Mouse (Mus musculus) heart, postnatal 4 days (tissue): ENCODE results near the gene Armc12. TPM values are rescaled to one million over a fixed set of nuclear protein-coding genes. Genes with fewer than 3 reads are reported as not detected.
"Not testable (repeated sequence)": the region's sequence is repeated elsewhere in the genome, so short reads cannot be mapped to it uniquely, and the experiment has no call there.

Experiments
- DNase-seq: peaks from one replicate; pipeline ENCODE4 v3.0.0; 2021
- total RNA-seq, 2 experiments: library from RNA; stranded (reverse); gene quantifications; 2 replicates each; pipeline ENCODE4 v1.2.3; 2021

Gene Armc12
- total RNA-seq, 2 experiments from 2014 or later, result not detected

DNA sequence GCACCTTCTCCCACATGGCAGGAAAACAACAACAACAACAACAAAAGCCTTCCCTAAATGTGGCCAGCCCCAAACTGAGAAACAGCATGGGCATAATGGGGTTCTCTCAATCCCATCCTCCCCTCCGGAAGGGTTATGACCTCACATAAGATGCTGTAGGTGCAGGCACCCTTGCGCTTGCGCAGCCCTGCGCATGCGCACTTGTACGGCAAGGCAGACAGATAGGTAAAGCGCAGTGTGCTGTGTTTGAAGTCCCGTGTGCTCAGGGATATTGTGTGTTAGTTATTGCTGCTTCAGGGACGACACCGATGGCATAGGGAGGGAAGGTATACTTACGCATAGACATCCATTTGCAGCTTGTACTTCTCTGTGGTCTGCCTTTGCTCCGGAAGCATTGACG is 2.7 kb downstream of the Armc12 start:
- DNase-seq, result no peak

- no peak for DNase-seq
Observed at GRCm38 (mm10) chr17:28537881-28538280, 7.3 kb downstream of the Armc12 start.

DNA sequence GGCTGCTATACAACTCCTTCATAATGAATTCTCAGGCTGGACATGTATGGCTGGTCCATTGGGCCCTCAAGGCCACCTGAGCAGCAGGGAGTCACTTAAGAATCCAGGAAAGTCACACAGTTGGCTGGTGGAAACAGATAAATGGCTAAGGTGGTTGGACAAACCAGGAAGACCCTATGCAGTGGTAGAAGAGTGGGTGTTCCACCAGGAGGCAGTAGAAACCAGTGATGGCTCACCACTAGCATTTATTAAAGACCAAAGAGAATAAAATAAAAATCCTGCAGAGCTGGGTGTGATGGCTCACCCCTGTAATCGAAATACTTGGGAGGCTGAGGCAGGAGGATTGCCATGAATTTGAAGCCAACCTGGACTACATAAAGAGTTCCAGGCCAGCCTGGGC is 16.3 kb downstream of the Armc12 start:
- DNase-seq, result peak; percentile 40

DNA sequence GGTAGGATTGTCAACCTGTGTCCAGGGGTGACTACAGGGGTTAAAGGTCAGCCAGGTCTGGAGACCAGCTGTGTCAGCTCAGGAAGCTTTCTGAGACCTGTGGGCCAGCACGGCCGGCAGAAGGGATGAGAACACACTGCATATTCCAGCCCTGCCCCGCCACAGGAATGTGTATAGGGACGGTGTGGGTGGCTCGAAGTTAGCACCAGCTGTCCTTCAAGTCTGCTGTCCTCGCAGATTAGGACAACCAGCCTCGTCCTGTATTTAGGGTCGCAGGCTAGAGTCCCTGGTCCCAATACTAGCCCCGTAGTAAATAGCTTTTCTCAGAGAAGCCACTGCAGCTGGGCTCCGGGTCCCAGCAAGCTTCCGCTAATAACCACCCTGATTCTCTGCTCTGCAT is 17.9 kb downstream of the Armc12 start:
- DNase-seq, result no peak

DNA sequence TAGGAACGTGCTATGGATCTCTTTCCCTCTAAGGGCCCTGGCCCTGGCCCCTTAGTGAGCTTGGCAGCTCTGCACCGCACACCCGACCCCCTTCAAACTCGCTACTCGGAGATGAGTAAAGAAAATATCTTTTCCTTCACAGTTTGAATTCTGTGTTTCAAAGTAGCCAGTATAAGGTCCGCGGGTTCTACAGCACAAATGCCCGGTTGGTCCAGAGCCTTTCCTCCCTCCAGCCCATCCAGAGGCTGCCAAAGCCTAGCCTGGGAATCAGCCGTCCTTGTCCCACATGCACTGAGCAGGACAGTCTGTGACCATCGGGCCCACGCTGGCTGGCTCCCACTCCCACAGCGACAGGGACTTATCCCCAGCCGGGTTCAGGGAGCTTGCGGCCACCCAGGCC is 18.5 kb downstream of the Armc12 start, which contains the start of gene Clpsl2:
Gene Clpsl2 (plus strand): TSS at position 301 of the 400 bp plus-strand sequence.
- DNase-seq, result no peak

DNA sequence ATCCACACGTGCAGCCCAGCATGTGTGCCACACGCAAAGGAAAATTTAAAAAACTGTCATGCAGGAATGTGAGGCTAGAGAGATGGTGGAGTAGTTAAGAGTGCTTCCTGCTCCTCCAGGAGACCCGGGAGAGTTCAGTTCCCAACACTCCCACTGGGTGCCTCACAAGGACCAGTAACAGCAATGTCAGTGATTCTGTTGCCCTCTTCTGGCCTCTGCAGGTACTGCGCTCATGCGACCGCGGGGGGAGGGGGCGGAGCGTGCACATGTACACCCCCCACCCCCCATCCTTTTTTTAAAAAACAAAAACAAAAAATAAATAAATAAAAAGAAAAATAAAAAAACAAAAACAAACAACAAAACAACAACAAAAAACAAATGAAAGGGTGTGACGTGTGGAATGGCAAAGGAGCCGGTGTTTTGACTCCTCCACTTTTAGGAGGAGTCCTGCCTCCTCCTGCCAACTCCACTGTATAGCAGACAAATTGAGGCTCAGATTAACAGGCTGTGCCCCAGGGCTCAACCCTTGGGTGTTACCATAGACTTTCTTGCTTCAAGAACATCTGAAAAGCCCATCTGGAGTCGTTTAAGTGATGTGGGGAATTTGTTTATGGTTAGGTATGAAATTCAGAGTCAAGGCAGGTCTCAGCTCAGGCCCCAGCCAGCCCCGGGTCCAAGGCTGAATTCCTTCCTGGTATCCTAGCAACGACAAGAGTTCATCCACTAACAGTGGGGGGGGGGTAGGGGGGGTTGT is 22.6 kb downstream of the Armc12 start:
- peak; percentile 86 for DNase-seq

GRCm38 (mm10) chr17:28554021-28554420 is 23.4 kb downstream of the Armc12 start:
- not testable (repeated sequence) for DNase-seq

- DNase-seq, result no peak
Observed at GRCm38 (mm10) chr17:28556635-28557396, 26.2 kb downstream of the Armc12 start.

GRCm38 (mm10) chr17:28557772-28558171 is 27.2 kb downstream of the Armc12 start:
- DNase-seq, result no peak

- DNase-seq, result no peak
Observed at GRCm38 (mm10) chr17:28560598-28560997, 30.0 kb downstream of the Armc12 start, which contains the start of gene Clps. Gene Clps, minus strand, starts transcription at chr17:28560766.

DNA sequence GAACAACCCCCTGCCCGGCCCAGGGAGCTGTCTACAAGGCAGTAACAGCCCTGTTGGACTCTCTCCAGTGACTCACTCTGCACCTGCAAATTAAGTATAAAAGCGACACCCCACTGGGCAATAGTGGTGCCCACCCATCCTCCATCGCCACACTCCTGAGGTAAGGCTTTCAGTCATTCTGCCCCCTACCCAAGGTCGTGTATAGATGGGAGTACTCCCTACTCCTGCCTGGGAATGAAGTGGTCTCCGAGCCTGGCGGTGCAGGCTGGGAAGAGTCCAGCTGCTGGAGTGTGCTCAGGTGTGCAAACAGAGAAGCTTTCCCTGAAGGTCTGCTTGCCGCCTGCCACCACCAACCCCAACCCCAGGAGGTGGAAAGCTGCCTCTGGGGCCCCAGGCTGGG is 31.0 kb downstream of the Armc12 start:
- no peak for DNase-seq

GRCm38 (mm10) chr17:28565181-28565580 is 34.6 kb downstream of the Armc12 start:
- no peak for DNase-seq

GRCm38 (mm10) chr17:28567541-28567940 is 36.9 kb downstream of the Armc12 start:
- DNase-seq, result no peak

DNA sequence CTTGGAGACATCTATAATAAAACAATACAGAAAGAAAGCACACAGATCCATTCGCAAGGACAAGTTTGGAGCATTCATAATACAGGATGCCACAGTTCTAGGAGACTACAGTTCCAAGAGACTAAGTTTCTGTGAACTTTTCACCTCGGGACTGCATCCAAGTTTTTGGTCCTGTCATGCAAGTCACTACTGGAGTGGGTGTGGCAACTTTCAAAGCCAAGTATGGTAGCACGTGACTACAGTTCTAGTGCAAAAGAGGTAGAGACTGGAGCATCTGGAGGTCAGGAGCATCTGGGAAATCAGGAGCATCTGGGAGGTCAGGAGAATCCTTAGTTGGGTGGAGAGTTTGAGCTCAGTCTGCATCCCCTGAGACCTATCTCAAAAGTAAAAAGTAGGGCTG is 41.3 kb downstream of the Armc12 start:
- DNase-seq, result no peak

DNA sequence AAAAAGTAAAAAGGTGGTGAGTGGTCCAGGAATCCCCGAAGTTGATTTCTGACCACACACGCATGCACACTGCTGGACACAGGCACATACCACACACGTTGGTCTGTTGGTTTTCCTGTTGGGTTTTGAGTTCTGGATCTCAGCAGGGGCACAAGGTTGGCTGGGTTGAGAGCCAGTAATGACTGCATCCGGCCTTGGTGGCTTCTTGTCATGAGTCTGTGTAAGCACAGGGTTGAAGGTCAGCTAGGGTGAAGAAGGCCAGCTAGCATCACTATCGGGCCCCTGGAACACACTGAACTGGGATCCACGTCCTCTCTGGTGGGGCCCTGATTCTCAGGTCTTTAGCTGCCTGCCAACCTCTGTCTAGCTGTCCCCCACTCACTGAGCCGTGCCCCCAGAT is 41.9 kb downstream of the Armc12 start:
- no peak for DNase-seq

DNA sequence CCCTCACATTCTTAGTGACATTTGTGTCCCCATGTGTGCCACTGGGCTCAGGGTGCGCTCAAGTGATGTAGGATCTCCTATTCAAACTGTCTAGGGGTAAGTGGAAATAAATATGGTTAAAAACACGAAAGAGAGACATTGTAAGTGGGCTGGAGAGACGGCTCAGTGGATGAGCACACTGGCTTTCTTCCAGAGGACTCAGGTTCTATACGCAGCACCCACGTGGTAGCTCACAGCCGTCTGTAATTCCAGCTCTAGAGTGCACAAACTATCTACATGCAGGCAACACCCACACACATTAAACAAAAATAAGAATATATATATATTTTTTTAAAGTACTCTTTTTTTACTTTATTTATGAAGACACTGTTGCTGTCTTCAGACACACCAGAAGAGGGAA is 42.3 kb downstream of the Armc12 start:
- DNase-seq, result no peak

- peak; percentile 69 for DNase-seq
Observed at GRCm38 (mm10) chr17:28575244-28576125, 44.9 kb downstream of the Armc12 start, which contains the start of gene Lhfpl5. Gene Lhfpl5, plus strand, starts transcription at chr17:28575641.

GRCm38 (mm10) chr17:28580396-28580795 is 49.8 kb downstream of the Armc12 start:
- DNase-seq, result peak; percentile 84

DNA sequence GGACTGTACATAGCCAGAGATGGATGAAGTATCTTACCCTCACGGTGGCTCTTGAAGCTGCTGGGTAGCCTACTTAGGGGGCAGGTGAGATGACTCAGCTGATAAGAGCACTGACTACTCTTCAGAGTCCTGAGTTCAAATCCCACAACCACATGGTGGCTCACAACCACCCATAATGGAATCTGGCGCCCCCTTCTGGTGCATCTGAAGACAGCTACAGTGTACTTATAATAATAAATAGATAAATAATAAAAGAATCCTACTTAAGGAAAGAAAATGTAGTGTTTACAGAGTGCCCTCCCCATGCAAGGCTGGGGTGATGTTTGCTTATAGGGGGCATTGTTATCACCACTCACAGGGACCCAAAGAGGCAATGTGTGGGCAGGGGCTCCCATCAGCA is 50.5 kb downstream of the Armc12 start:
- DNase-seq, result no peak

- DNase-seq, result no peak
Observed at GRCm38 (mm10) chr17:28586509-28586908, 55.9 kb downstream of the Armc12 start.

- no peak for DNase-seq
Observed at GRCm38 (mm10) chr17:28588591-28588990, 58.0 kb downstream of the Armc12 start.
